Mouse (Mus musculus): ENCODE data around the gene Gm26661.

The Gm26661 gene

DNA sequence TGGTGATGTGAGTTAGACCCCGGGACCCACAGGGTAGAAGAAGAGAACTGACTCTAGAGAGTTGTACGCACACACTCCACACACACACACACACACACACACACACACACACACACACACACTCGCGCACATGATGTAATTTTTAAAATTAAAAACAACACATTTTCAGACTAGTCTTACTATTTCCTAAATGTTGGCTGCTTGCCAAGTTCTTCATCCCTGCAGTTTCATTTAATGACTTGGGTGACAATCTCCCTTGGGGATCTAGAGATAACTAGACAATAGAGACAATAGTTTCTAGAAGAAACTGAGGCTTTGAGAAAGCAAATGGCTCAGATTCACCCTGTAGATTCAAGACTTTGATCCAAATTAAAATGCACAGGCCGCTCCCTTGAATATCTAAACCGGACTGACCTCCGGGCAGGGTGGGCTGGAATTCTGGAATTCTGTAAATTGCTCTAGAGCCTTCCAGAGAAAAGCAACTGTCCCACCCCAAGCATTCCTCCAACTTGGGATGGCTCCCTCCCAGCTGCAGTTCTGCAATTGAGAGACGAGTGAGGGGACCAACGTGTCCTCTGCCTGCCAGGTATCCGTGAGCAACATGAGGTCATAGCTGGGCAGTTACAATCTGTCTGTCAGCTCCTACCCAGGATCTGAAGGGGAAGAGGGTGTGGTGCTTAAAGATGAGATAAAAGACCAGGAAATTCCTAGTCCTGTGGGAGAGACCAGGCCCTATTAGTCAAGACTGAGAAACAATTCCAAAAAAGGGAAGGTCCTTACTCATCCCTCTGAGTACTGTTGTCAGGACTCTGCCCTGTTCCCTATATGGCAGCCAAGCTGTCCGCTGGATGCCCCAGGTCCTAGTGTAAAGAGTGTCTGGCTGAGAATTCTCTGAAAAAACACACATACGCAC, 17.9 kb downstream of the Gm26661 start:
- in situ Hi-C loops (cut with MboI; ENCODE audit: low pct_unique_long_range_greater_than_20kb in 1 of 2, low sequenced_read_pairs in 2 of 2, unreplicated experiment in 1 of 2) = loop anchor here in 1 of 2 experiments (10.0 to 25.0 kb wide), 2 partner anchors 103 to 186 kb away; partner anchors contain the start of gene Dnase1l3

DNA sequence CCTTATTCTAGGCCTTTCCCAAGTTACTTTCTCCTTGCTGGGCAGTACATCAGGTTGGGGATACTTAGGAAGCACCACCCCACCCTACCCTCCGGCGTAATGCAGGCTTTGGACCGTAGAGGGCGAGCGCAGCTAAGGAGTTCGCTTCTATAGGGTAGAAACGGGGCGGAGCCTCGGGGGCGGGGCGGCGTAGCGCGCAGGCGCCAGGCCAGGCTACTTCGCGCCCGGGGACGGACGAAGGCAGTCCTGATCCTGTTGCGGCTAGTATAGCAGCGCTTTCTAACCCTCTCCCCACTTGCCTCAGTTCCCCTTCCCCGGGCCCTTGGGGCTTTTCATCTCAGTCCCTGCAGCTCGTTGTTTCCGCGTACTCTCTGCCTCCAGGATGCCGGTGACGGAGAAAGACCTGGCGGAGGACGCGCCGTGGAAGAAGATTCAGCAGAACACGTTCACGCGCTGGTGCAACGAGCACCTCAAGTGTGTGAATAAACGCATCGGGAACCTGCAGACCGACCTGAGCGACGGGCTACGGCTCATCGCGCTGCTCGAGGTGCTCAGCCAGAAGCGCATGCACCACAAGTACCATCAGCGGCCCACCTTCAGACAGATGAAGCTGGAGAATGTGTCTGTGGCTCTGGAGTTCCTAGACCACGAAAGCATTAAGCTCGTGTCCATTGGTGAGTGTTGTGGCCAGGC, 26.5 kb downstream of the Gm26661 start, which contains the start of gene Flnb:
TSS of gene Flnb (plus strand) at position 188 of the 693 bp plus-strand sequence.
- in situ Hi-C loops (cut with MboI; ENCODE audit: low pct_unique_long_range_greater_than_20kb in 1 of 2, low sequenced_read_pairs in 2 of 2, unreplicated experiment in 1 of 2) = loop anchor here (10.0 to 25.0 kb wide), 5 partner anchors 94 to 237 kb away; partner anchors contain the start of genes Dnase1l3 (in 1 of the 2) and Gm45521 (in 1 of the 2)

DNA sequence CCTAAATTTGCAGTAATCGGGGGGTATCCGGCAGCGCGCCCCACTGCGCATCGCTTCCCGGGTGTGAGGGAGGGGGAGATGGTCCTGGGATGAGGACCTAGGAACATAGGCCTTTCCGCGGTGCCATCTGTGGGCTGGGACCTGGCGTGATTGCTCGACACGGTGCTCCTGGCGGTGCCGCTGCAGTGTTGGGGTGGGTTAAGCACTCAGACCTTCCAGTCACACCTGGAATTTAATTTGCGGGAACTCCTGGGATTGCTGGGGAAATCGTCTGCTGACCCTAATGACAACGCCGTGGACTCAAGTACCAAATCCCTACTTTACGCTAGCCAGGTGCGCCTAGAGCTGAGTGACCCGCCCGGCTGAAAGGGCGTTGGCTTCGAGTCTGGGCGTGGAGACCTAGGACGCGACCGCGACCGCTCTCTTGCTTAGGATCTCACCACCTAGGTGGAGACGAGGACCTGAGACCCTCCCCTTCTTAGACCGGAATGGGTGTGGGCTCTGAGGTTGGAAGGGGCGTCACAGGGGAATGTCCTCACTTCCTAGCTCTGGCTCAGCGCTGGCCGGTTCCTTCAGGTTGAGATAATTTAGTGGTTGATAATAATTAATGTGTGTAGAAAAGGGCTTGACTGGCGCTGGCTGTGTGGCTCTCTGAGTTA, 27.2 kb downstream of the Gm26661 start:
- in situ Hi-C loops (cut with MboI; ENCODE audit: low pct_unique_long_range_greater_than_20kb in 1 of 2, low sequenced_read_pairs in 2 of 2, unreplicated experiment in 1 of 2) = loop anchor here (10.0 to 25.0 kb wide), 5 partner anchors 94 to 236 kb away; partner anchors contain the start of genes Dnase1l3 (in 1 of the 2) and Gm45521 (in 1 of the 2)

DNA sequence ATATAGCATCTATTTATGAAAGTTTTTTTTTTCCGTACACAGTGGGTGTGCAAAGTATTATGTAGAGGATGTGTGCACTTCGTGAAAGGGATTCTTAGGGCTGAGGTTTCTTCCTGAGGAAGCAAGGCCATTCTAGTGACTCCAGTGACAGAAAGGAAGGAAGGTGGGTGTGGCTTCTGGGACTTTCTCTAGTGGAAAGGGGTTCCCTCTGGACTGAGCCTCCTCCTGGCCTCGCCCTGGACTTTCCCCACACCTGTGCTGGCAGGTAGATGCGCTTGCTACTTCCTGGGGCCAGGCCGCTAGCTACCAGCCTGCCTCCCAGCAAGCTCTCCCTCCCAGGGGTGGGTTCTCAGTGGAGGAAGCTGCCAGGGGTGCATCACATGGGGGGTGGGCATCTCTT, 28.1 kb downstream of the Gm26661 start:
- in situ Hi-C loops (cut with MboI; ENCODE audit: low pct_unique_long_range_greater_than_20kb in 1 of 2, low sequenced_read_pairs in 2 of 2, unreplicated experiment in 1 of 2) = loop anchor here (10.0 to 25.0 kb wide), 5 partner anchors 93 to 235 kb away; partner anchors contain the start of genes Dnase1l3 (in 1 of the 2) and Gm45521 (in 1 of the 2)

DNA sequence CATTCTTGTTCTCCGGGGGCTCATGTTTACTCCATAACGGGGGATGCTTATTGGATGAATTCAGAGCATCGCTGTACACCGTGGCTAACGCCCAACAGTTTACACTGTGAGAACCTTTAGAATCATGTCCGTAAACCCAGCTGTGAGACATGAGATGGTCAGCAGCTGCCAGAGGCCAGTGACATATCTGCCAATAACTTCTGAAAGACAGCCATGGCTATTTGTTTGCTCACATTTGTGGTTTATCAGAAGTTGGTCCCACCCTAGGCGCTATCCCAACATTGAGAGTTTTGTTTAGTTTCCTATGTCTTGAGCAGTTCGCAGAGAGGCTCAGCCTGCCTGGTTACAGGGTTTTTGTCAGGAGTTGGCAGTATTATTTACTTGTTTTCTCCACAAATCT, 30.0 kb downstream of the Gm26661 start:
- in situ Hi-C loops (cut with MboI; ENCODE audit: low pct_unique_long_range_greater_than_20kb in 1 of 2, low sequenced_read_pairs in 2 of 2, unreplicated experiment in 1 of 2) = loop anchor here in 1 of 2 experiments (25.0 kb wide), 1 partner anchor 91 kb away; no protein-coding TSS in a partner anchor

DNA sequence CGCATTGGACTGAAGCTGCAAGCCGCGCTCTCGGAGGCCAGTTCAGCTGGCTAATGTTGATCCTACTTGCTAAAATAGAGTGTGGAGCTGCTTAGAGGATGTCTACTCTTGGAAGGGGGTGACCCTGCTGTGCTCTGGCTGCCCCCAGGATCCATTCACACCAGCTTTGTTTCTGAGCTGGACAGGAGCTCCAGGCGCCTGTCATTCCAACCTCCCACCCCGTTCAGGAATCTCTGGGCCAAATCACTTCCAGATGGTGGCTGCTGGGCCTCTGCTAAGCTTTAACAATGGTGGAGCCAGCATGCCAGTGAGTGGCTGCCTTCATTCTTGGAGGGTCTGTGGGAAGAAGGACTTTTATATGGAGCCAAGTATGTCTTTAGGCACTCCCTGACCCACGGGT, 31.3 kb downstream of the Gm26661 start:
- in situ Hi-C loops (cut with MboI; ENCODE audit: low pct_unique_long_range_greater_than_20kb in 1 of 2, low sequenced_read_pairs in 2 of 2, unreplicated experiment in 1 of 2) = loop anchor here in 1 of 2 experiments (25.0 kb wide), 1 partner anchor 90 kb away; no protein-coding TSS in a partner anchor

DNA sequence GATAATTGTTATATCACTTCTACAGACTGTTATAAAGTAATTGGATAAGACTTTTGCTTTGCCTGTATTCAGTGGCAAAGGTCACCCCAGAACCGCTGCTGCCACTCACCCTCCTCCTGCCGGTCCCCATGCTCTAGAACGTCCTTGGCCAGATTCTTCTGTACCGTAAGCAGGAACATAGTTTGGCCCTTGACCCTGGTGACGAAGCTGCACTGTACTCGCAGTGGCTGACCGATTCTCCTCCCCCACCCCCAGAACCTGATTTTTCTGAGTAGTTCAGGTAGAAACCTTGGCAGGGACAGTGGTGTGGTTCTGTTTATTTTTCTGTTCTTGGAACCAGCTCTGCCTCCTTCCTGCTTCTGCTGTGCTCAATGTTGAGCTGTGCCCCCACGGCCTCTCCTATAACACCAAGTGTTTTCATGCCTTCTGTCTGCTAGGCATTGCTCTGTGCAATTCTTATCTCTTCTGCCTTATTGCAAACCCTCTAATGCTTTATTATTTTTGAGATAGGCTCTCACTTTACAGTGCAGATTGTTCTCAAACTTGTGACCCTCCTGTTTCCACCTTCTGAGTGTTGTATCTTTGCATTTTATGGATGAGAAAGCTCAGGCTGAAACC, 33.4 kb downstream of the Gm26661 start:
- in situ Hi-C loops (cut with MboI; ENCODE audit: low pct_unique_long_range_greater_than_20kb in 1 of 2, low sequenced_read_pairs in 2 of 2, unreplicated experiment in 1 of 2) = loop anchor here in 1 of 2 experiments (25.0 kb wide), 1 partner anchor 88 kb away; no protein-coding TSS in a partner anchor

DNA sequence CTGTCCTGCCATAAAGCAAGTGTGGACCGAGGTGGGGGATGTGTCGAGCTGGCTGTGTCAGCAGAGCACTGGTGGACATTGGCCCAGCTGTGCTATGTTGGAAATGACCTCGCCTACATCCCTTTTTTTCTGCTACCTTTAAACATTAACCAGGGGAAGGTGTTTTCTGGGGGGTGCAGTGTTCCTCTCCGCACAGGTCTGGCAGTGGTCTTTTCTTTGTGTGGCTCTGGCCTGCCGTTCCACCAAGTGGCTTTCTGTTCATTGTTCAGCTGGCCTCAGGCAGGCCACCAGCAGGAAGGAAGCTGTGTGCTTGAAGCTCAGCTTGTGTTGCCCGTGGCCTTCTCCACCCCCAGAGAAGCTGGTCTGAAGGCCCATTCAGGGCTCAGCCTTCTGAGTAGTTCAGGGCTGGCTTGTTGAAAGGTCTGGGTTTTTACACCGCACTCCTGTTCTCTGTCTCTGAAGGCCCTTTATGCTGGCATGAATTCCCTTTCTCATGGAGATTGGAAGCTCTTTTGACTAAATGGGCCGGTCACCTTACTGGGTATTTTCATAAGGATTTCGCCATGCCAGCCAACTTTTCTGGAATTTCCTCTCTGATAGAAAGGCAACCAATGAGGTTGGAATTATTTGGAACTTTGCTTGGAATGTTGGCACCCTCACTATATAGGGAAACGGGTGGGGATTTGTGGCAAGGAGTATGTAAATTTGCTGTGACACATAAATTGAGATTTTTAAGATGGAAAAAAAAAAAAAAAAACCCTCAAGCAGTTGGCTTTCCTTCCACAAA, 35.0 kb downstream of the Gm26661 start:
- in situ Hi-C loops (cut with MboI; ENCODE audit: low pct_unique_long_range_greater_than_20kb in 1 of 2, low sequenced_read_pairs in 2 of 2, unreplicated experiment in 1 of 2) = no loop called here

DNA sequence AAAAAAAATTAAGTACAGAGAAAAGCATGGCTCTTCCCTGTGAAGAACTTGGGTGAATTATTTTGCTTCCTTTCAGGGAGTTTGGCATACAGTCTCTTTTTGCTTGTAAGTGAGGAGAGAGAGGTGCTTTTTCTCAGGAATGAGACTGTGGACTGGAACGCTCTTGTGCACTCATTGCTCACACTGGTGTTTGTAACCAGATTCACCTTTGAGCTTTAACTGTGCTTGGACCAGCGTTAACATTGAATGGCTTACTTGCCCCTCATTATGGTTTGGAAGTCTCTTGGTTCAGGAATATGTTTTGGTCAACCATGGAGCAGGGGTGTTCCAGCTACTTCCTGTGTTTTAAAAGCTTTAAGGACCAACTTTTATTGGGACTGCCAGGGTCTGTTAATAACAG, 37.8 kb downstream of the Gm26661 start:
- in situ Hi-C loops (cut with MboI; ENCODE audit: low pct_unique_long_range_greater_than_20kb in 1 of 2, low sequenced_read_pairs in 2 of 2, unreplicated experiment in 1 of 2) = no loop called here

DNA sequence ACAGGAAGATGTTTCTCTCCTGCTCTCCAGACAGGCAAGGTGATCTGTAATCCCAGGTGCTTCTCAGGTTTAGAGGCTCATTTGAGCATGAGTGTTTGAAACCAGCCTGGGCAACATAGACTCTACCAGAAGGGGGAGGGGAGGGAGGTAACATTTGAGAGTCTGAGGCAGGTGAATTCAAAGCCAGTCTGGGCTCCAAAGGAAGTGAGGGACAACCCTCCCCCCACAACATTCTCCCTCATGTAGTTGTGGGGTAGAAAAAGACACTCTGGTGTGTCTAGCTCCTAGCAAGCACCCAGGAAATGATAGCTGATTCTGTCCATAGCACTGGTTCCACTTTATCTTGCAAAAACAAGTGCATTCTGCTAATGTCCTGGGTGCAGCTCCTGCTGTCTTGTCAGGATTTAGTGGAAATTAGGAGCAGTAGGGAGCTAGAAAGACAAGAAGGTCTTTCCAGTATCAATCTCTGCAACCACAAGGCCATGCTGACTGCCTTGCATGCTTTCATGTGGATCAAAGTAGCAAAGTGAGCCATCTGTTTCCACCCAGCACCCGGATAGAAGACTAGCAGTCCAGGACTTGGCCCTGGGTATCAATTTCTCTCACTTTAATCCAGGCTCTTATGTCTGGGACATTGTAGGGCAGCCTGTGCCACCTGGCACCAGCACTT, 40.5 kb downstream of the Gm26661 start:
- in situ Hi-C loops (cut with MboI; ENCODE audit: low pct_unique_long_range_greater_than_20kb in 1 of 2, low sequenced_read_pairs in 2 of 2, unreplicated experiment in 1 of 2) = loop anchor here in 1 of 2 experiments (10.0 kb wide), 1 partner anchor 53 kb away; no protein-coding TSS in a partner anchor

DNA sequence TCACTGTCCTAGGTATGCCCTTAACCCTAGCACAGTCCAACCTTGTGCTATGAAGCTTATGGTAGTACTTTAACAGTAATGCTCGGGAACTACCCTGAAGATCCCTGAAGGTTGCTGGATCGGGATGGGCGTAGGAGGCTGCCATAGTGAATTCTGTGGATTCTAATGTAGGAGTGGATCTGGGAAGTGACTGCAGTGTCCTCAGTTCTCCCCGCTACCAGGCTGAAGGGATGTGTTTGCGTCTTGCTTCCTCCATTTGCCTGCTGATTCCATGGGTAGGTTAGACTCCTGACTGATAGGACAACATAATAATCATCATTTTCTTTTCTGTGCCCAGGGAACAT, 41.0 kb downstream of the Gm26661 start:
- in situ Hi-C loops (cut with MboI; ENCODE audit: low pct_unique_long_range_greater_than_20kb in 1 of 2, low sequenced_read_pairs in 2 of 2, unreplicated experiment in 1 of 2) = loop anchor here in 1 of 2 experiments (10.0 kb wide), 1 partner anchor 52 kb away; no protein-coding TSS in a partner anchor

DNA sequence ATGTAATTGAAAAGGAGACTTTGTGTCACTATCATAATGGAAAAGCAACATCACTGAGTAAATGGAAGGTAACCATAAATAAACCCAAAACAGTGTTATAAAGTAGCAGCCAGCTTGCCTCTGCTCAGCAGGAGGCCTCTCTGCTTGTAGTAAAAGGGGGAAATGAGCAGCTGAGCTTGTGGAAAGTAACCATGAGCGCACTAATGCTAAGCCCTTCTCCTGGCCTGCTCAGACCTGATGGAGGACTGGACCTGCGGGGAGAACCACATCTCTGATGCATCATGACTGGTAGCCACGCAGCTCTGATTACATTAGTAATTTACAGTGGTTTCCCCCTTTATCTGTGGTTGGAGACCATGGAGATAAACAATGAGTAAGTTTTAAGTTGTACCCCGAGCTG, 42.1 kb downstream of the Gm26661 start:
- in situ Hi-C loops (cut with MboI; ENCODE audit: low pct_unique_long_range_greater_than_20kb in 1 of 2, low sequenced_read_pairs in 2 of 2, unreplicated experiment in 1 of 2) = loop anchor here in 1 of 2 experiments (10.0 kb wide), 1 partner anchor 51 kb away; no protein-coding TSS in a partner anchor

DNA sequence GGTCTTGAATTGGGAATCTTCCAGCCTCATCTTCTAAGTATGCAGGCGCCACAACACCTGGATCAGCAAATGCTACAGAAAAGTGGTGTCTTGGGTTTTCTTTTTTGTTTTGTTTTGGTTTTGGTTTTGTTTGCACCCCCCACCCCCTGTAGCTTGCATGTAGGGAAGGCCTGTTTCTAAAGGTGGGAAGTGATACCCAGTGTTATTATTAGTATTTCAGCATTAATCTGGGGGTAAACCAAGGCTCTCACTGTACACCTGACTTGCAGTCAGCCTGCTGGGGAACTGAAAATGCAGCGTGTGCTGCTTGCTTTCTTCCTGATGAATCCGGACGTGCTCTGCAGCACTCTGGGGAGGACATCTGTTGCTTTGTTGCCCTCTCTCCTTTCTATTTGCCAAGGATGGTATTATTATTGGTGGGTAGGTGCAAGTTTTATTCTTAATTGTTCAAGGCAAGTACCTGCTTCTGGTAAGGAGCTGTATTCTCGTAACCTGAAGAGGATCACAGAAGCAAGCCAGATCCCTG, 47.2 kb downstream of the Gm26661 start:
- in situ Hi-C loops (cut with MboI; ENCODE audit: low pct_unique_long_range_greater_than_20kb in 1 of 2, low sequenced_read_pairs in 2 of 2, unreplicated experiment in 1 of 2) = loop anchor here in 1 of 2 experiments (10.0 kb wide), 1 partner anchor 46 kb away; no protein-coding TSS in a partner anchor

DNA sequence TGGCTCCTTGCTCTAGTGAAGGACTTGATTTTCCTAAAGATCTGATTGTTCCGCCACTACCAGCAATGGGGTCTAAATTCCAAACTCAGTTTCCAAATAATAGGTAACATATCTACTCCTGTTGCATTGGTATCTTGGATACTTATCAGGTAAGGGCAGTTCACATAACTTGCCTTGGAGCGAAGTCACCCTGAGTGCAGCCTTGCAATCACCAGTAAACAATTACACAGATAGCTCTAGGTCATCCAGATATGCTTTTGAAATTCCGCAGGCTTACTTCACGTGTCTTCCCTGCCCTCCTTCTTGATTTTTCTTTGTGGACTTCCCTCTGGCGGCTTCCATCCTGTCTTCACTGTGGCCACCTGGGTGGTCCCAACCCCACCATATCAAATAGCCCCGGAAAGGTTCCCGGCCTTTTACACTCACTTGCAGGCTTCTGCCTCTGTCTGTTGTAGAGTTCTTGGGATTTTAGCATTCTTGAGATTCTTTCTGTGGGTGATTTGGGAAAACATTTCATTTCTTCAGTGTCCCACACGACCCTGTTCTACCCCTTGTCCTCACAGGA, 48.6 kb downstream of the Gm26661 start:
- in situ Hi-C loops (cut with MboI; ENCODE audit: low pct_unique_long_range_greater_than_20kb in 1 of 2, low sequenced_read_pairs in 2 of 2, unreplicated experiment in 1 of 2) = loop anchor here in 1 of 2 experiments (10.0 kb wide), 1 partner anchor 45 kb away; no protein-coding TSS in a partner anchor
